Mouse (Mus musculus) embryonic facial prominence, embryonic 15.5 days (tissue): ENCODE measurements at regions not wholly inside any gene's neighbourhood (a gene's known extent, or its start where the extent isn't known, plus 50 kb on each side); places are given as distances from the start of the nearest gene placed in this dataset.
"Not testable (repeated sequence)": the region's sequence is repeated elsewhere in the genome, so short reads cannot be mapped to it uniquely, and the experiment has no call there.

Experiments used
- ATAC-seq: fragments of 200-750 bp; cut with Nextera tagmentation; 2 replicates; pipeline ENCODE4 v1.8.0; 2017; ENCODE audit warnings: low read depth, moderate TSS enrichment; ENCODE audit not compliant: insufficient number of reproducible peaks, low FRiP score, low TSS enrichment
- H3K27ac ChIP-seq: fragments of 300-500 bp; sonication (generic); replicated peaks from 2 replicates; pipeline ENCODE4 v1.5.1; 2015; ENCODE audit warnings: mild to moderate bottlenecking, inconsistent platforms
- H3K27me3 ChIP-seq: fragments of 300-500 bp; sonication (generic); 2 replicates; pipeline ENCODE4 v1.6.1; 2015; ENCODE audit warnings: inconsistent platforms
- H3K36me3 ChIP-seq: fragments of 300-500 bp; sonication (generic); 2 replicates; pipeline ENCODE4 v1.6.1; 2015; ENCODE audit warnings: mild to moderate bottlenecking, inconsistent platforms
- H3K4me1 ChIP-seq: fragments of 300-500 bp; sonication (generic); 2 replicates; pipeline ENCODE4 v1.6.1; 2015; ENCODE audit warnings: inconsistent platforms
- H3K4me2 ChIP-seq: fragments of 300-500 bp; sonication (generic); replicated peaks from 2 replicates; pipeline ENCODE4 v1.6.1; 2015; ENCODE audit warnings: mild to moderate bottlenecking, inconsistent platforms
- H3K4me3 ChIP-seq: fragments of 300-500 bp; sonication (generic); replicated peaks from 2 replicates; pipeline ENCODE4 v1.5.1; 2015; ENCODE audit warnings: mild to moderate bottlenecking, inconsistent platforms
- H3K9ac ChIP-seq: fragments of 300-500 bp; sonication (generic); 2 replicates; pipeline ENCODE4 v1.6.1; 2015; ENCODE audit warnings: inconsistent platforms
- H3K9me3 ChIP-seq: fragments of 300-500 bp; sonication (generic); replicated peaks from 2 replicates; pipeline ENCODE4 v1.6.1; 2016; ENCODE audit warnings: inconsistent platforms
- WGBS: fragments of 180-500 bp; shearing (Covaris S2); methylation state at CpG from one replicate; pipeline ENCODE4 v1.1.7; 2015; 5-methylcytosine and 5-hydroxymethylcytosine counted together

DNA sequence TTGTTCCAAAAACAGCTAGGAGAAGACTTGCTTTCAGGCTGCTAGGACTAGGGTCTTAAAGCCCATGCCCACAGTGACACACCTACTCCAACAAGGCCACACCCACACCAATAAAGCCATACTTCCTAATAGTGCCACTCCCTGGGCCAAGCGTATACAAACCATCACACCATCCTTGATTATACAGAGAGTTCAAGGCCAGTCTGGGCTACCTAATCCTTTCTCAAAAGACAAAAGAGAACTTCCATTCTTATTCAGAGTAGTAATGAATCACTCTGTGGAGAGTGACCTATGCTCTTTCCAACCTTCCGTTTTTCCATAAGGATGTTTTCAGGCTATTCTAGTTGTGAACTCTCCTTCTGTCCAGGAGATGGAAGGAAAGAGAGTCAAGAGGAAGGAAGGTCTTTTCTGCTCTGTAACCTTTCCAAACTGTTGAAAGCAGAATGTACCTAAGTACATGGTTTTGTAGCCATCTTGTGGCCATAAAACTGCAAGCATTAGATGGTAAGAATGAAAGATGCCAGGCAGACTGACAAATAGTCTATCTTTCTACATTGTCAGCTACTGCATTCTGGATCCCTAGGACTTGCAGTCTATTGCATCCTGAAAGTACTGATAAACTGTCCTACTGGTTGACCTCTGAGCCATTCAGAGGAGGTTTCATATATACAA is 145.8 kb upstream of the Mon1b start:
- Histone ChIP-seq H3K9ac (no peak overlapping the region), H3K4me3 (no peak overlapping the region), H3K36me3 (no peaks in the 10 kb centered on the region), H3K27me3 (no peaks in the 10 kb centered on the region), H3K4me2 (no peak overlapping the region), H3K27ac (no peak overlapping the region), H3K9me3 (no peaks in the 10 kb centered on the region), H3K4me1 (no peaks in the 10 kb centered on the region)
- 87% methylated on average over 2 of the region's 2 CpGs for WGBS
- no peak for ATAC-seq

DNA sequence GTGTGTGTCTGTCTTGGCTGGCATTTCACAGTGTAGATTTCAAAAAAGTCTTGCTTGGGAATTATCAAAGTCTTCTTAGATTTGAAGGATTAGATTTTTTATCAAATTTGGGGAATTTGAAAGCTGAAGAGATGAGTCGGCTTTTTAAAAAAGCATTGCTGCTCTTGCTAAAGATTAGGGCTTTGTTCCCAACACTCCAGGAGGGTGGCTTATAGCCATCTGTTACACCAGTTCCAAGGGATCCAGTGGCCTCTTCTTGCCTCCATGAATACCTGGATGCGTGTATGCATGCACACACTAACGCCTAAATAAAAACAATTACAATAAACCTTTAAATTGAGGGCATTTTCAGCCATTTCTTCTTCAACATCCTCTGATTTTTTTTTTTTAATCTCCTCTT is 144.5 kb upstream of the Mon1b start:
- no peaks in the 10 kb centered on the region for H3K27me3 ChIP-seq
- no peaks in the 10 kb centered on the region for H3K4me1 ChIP-seq
- 71% methylated on average over 3 of the region's 3 CpGs for WGBS
- H3K36me3 ChIP-seq: no peaks in the 10 kb centered on the region
- no peak overlapping the region for H3K4me3 ChIP-seq
- ATAC-seq: no peak
- no peaks in the 10 kb centered on the region for H3K9me3 ChIP-seq
- H3K9ac ChIP-seq: no peak overlapping the region
- no peak overlapping the region for H3K4me2 ChIP-seq
- H3K27ac ChIP-seq: no peak overlapping the region

DNA sequence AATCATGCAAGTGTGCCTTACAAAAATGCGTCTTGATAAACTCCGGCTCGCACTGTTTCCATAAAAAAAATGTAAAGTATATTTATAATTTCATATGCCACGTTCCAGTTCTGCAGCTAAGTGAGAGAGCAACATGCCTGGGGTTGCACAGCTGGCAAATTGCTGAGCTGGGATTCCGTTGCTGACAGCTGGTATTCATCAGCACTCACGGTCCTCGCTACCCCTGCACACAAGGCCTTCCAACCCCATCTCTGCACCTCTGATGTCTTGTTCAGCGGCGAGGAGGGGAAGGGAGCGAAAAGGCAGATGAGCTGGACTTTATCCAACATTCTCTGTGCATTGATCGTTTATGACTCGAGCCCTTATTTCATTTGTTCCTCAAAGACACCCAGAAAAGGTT is 138.5 kb upstream of the Mon1b start:
- ATAC-seq: 0 out of 2 replicates have a peak, but pooled peaks have one; percentile 57
- Histone ChIP-seq H3K9ac (no peak overlapping the region), H3K4me1 (peaks cover 5% of the 10 kb centered on the region; the same call in 1 of the 2 replicates), H3K9me3 (no peaks in the 10 kb centered on the region), H3K27ac (no peak overlapping the region), H3K27me3 (no peaks in the 10 kb centered on the region), H3K4me2 (no peak overlapping the region), H3K4me3 (no peak overlapping the region), H3K36me3 (no peaks in the 10 kb centered on the region)
- WGBS: 13% methylated on average over 12 of the region's 12 CpGs

DNA sequence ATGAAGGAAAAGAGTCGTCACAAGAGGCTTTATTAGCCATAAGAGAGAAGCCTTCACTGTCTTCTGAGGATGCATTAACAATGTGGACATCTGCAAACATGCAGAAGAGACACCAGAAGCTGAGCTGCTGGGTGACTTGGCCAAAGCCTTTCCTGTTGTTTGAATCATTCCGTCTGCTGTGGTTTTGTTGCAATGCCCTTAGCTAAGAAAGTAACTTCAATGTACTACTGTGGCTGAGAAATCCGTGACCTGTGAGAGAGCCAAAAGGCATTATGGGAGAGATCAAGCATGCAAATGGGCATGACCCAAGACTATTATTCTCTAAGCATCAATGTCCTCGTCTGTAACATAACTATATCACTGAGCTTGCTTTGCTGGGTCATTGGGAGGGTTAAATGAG is 132.7 kb upstream of the Mon1b start:
- WGBS: 66% methylated on average over 4 of the region's 4 CpGs
- Histone ChIP-seq H3K4me3 (no peak overlapping the region), H3K27ac (no peak overlapping the region), H3K4me1 (no peaks in the 10 kb centered on the region), H3K4me2 (no peak overlapping the region), H3K36me3 (no peaks in the 10 kb centered on the region), H3K9ac (no peak overlapping the region), H3K9me3 (no peaks in the 10 kb centered on the region), H3K27me3 (no peaks in the 10 kb centered on the region)
- no peak for ATAC-seq

DNA sequence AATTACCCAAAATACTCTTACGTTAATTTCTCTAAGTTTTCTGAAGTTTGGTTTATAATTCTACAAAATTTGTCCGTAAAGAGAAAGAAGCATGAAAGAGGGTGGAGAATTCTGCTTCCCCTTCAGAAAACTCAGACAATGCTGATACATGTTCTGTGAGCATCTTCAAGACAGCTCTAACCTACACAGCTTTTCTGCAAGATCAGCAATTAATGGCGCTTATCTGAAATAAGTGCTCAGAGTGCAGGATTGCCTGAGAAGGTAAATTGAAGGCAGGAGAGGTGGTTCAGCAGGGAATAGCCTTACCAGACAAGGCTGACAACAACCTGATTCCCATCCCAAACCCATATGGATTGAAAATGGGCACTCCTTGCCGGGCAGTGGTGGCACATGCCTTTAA is 122.5 kb upstream of the Mon1b start:
- Histone ChIP-seq H3K9ac (no peak overlapping the region), H3K27ac (no peak overlapping the region), H3K9me3 (no peaks in the 10 kb centered on the region), H3K27me3 (no peaks in the 10 kb centered on the region), H3K4me3 (no peak overlapping the region), H3K36me3 (no peaks in the 10 kb centered on the region), H3K4me2 (no peak overlapping the region), H3K4me1 (no peaks in the 10 kb centered on the region)
- WGBS: 90% methylated on average over 4 of the region's 4 CpGs
- ATAC-seq: no peak

DNA sequence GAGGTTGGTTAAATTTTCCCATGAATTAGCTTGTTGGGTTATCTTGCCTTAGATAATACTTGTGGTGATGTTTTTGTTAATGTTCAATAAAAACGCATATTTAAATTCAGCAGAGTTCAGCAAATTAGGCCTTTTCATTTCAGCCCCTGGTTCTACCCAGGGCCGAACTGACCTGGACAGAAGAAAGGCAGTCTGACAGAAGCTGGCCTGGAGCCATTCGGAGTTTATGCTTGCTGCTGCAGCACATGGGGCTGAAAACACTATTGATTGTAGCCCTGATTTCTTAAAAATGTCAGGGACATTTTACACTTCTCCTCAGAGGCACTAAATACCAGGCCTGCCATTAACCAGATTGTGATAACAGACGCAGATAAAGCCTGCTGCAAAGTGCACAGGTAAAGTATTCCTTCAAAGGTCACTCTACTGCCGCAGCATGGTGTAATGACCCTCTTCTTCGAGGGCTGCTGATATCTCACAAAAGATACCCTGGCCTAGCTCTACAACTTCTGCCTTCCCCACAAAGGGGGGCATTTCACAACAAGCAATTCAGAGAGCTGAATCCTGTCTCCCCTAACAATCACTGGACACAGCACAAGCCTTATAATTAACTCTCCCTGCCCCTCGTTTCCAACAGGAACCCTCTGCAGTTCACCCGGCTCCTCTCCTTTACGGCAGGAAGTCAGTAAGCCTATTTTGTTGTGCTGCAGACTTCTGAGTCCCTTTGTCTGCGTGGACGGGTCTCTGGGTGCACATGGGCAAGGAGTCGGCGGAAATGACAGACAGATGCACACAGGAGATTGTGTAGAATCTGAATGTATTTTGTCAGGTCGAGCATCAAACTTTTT is 121.3 kb upstream of the Mon1b start:
- H3K4me2 ChIP-seq: no peak overlapping the region
- no peak overlapping the region for H3K4me3 ChIP-seq
- no peak for ATAC-seq
- H3K27ac ChIP-seq: no peak overlapping the region
- H3K9me3 ChIP-seq: no peaks in the 10 kb centered on the region
- WGBS: 57% methylated on average over 14 of the region's 14 CpGs
- H3K36me3 ChIP-seq: no peaks in the 10 kb centered on the region
- H3K27me3 ChIP-seq: no peaks in the 10 kb centered on the region
- H3K9ac ChIP-seq: no peak overlapping the region
- H3K4me1 ChIP-seq: no peaks in the 10 kb centered on the region

DNA sequence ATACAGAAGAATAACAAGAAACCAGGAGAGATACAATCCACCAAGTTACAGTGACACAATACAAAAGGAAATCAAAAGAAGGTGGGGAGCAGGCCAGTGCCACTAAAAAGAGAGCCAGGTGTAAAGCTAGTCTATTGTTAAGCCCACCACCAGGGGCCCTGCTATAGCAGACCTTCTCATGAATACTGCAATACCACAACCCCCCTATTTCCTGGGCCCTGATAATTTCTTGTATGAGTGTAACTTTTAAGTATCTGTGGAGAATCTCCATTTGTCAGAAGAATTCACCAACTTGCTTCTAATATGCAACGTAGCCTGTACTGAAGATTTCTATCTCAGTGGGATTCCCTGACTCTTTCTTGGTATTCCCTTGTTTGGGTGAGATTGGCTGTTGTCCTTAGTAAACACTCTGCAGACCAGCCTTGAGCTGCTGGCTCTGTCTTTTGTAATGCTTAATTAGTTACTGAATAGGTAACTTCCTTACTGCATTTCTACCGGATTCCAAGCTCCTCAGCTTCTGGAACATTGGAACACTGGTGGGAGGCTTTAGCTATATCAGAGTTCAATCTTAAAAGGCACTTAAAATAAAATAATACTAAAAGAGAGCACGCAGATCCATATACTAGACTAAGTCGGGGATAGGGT is 120.5 kb upstream of the Mon1b start:
- H3K36me3 ChIP-seq, H3K27ac ChIP-seq, H3K27me3 ChIP-seq, H3K4me3 ChIP-seq, H3K4me1 ChIP-seq, H3K9me3 ChIP-seq, H3K9ac ChIP-seq, H3K4me2 ChIP-seq, ATAC-seq: not testable (repeated sequence)
- 73% methylated on average over 4 of the region's 4 CpGs for WGBS

DNA sequence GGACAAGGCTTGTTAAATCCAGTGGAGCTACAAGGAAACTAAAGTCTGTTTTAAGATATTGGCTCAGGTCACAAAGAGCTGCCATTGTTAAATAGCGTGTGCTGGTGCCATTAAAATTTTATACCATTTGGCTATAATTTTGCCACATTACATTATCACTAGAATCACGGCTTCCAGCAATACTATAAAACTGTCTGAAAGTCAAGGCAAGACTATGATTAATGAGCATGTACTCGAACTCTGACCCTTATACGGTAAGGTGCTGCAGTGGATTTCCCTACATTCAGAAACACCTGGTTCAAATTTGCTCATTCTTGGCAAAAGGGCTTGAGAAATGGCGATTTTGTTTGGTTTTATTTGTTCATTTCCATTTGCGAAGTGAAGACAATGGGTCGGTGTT is 119.2 kb upstream of the Mon1b start:
- 78% methylated on average over 7 of the region's 7 CpGs for WGBS
- no peaks in the 10 kb centered on the region for H3K27me3 ChIP-seq
- H3K9ac ChIP-seq: no peak overlapping the region
- H3K9me3 ChIP-seq: no peaks in the 10 kb centered on the region
- no peaks in the 10 kb centered on the region for H3K4me1 ChIP-seq
- no peak for ATAC-seq
- no peak overlapping the region for H3K27ac ChIP-seq
- H3K4me2 ChIP-seq: no peak overlapping the region
- H3K4me3 ChIP-seq: no peak overlapping the region
- no peaks in the 10 kb centered on the region for H3K36me3 ChIP-seq

DNA sequence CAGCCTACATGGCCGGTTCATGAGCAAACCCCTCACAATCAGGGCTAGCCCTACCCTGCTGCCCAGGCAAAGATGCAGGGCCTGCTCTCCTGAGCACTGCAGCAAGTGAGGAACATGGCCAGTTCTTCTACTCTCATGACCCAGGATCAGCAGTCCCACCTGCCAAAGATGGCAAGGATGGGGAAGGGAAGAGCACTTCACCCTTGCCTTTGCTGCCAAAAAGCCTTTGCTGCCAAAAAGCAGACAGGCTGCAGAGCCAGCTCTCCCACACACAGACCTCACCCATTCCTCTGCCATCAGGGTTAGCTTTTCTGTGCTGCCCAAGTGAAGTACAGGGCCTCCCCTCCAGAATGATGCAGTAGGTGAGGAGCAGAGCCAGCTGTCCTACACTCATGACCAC is 117.5 kb upstream of the Mon1b start:
- no peak overlapping the region for H3K4me2 ChIP-seq
- no peak overlapping the region for H3K27ac ChIP-seq
- 81% methylated on average over 1 of the region's 1 CpGs for WGBS

DNA sequence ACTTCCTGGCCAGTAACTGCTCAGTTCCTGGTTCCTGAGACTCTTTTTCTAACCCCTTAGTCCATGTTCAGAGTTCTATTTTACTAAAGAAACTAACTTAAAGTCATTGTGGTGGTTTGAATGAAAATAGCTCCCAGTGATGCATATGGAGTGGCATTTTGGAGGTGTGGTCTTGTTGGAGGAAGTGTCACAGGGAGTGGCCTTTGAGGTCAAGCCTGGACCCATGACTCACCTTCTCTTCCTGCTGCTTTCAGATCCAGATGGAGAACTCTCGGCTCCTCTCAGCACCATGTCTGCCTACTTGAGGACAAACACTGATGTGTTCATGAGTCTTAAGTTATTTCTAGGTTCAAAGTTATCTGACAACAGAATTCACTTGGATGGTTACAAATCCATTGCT is 111.8 kb upstream of the Mon1b start:
- Histone ChIP-seq H3K9me3 (no peaks in the 10 kb centered on the region), H3K4me1 (no peaks in the 10 kb centered on the region), H3K4me3 (no peak overlapping the region), H3K36me3 (no peaks in the 10 kb centered on the region), H3K4me2 (no peak overlapping the region), H3K27me3 (no peaks in the 10 kb centered on the region), H3K9ac (no peak overlapping the region), H3K27ac (no peak overlapping the region)
- no peak for ATAC-seq
- WGBS: 55% methylated on average over 1 of the region's 1 CpGs

More for the DNA sequence above, 117.5 kb upstream of the Mon1b start:
- no peaks in the 10 kb centered on the region for H3K4me1 ChIP-seq
- no peak for ATAC-seq
- H3K27me3 ChIP-seq: no peaks in the 10 kb centered on the region
- H3K9ac ChIP-seq: no peak overlapping the region
- H3K36me3 ChIP-seq: no peaks in the 10 kb centered on the region
- H3K4me3 ChIP-seq: no peak overlapping the region
- H3K9me3 ChIP-seq: no peaks in the 10 kb centered on the region

DNA sequence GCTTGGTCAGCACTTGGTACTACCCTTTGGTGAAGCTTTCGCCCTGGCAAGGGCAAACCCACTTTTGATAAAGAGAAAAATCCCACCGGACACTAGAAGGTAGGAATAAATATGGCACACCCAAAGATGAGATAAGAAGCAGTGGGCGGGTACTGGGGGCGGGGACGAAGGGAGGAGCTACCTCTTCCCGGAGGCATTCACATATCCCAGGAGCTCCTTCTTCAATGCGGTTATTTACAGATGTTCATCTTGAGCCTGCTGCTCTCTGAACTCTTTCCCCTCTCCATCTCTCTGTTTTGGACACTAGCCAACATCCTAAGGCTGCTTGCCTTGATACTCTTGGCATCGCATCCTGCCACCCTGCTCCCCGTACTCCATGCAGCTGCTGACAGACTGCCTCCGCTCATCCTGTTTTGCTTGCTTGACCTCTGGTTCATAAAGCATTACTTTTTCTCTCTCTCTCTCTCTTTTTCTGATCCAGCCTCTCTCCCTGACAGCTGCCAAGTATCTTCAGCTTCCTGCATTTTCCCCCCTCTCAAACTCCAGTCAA is 104.2 kb upstream of the Mon1b start:
- Histone ChIP-seq H3K4me1 (peaks cover 11% of the 10 kb centered on the region), H3K27me3 (no peaks in the 10 kb centered on the region), H3K36me3 (no peaks in the 10 kb centered on the region), H3K4me2 (peak overlapping the region; percentile 10; the same call in 1 of the 2 replicates), H3K4me3 (no peak overlapping the region), H3K9me3 (no peaks in the 10 kb centered on the region), H3K9ac (no peak overlapping the region), H3K27ac (0 out of 2 replicates have a peak overlapping the region, but pooled peaks have one; percentile 28)
- 45% methylated on average over 10 of the region's 10 CpGs for WGBS
- ATAC-seq: 0 out of 2 replicates have a peak, but pooled peaks have one; percentile 57
